Mouse (Mus musculus) liver, embryonic 12.5 days (tissue): ENCODE data around the gene Ms4a4a. TPM values are rescaled to one million over a fixed set of nuclear protein-coding genes. Genes with fewer than 3 reads are reported as not detected.

Source experiments
- ATAC-seq: fragments of 200-750 bp; cut with Nextera tagmentation; 2 replicates; pipeline ENCODE4 v1.8.0; 2017; ENCODE audit warnings: moderate number of reproducible peaks, mild to moderate bottlenecking, moderate library complexity
- H3K27ac ChIP-seq: fragments of 300-500 bp; sonication (generic); 2 replicates; pipeline ENCODE4 v1.5.1; 2016; ENCODE audit warnings: mild to moderate bottlenecking
- H3K27me3 ChIP-seq: fragments of 300-500 bp; sonication (generic); replicated peaks from 2 replicates; pipeline ENCODE4 v1.6.1; 2016; ENCODE audit warnings: mild to moderate bottlenecking, moderate library complexity
- H3K36me3 ChIP-seq: fragments of 300-500 bp; sonication (generic); 2 replicates; pipeline ENCODE4 v1.6.1; 2016; ENCODE audit warnings: mild to moderate bottlenecking, moderate library complexity
- H3K4me1 ChIP-seq: fragments of 300-500 bp; sonication (generic); 2 replicates; pipeline ENCODE4 v1.6.1; 2016
- H3K4me2 ChIP-seq: fragments of 300-500 bp; sonication (generic); 2 replicates; pipeline ENCODE4 v1.6.1; 2016; ENCODE audit warnings: mild to moderate bottlenecking, moderate library complexity
- H3K4me3 ChIP-seq: fragments of 300-500 bp; sonication (generic); 2 replicates; pipeline ENCODE4 v1.5.1; 2016; ENCODE audit warnings: mild to moderate bottlenecking, moderate library complexity
- H3K9ac ChIP-seq: fragments of 300-500 bp; sonication (generic); 2 replicates; pipeline ENCODE4 v1.6.1; 2016; ENCODE audit warnings: mild to moderate bottlenecking, moderate library complexity
- H3K9me3 ChIP-seq: fragments of 300-500 bp; sonication (generic); replicated peaks from 2 replicates; pipeline ENCODE4 v1.6.1; 2016; ENCODE audit warnings: mild to moderate bottlenecking, moderate library complexity
- WGBS: fragments of 180-500 bp; shearing (Covaris S2); methylation state at CpG from one replicate; pipeline ENCODE4 v1.1.7; 2016; ENCODE audit not compliant: insufficient replicate concordance; 5-methylcytosine and 5-hydroxymethylcytosine counted together
- polyA plus RNA-seq: library from polyadenylated mRNA; unstranded; fragments of >200 nt; fragmentation: Nextera tagmentation; extraction: Ambion mirVana; gene quantifications from 2 replicates; pipeline ENCODE4 v1.2.1, GENCODE M21; 2016

Ms4a4a gene
- 1.3 and 1.4 TPM in 2 replicates for polyA plus RNA-seq

- H3K9ac ChIP-seq: no peak within 1 kb of the TSS
- H3K4me3 ChIP-seq: no peak within 1 kb of the TSS
- no peaks in the 10 kb centered on the region for H3K4me1 ChIP-seq
- ATAC-seq: no peak
- WGBS: 74% methylated on average over 2 of the region's 2 CpGs
- no peaks in the 10 kb centered on the region for H3K9me3 ChIP-seq
- H3K4me2 ChIP-seq: no peak within 1 kb of the TSS
- H3K27me3 ChIP-seq: no peaks in the 10 kb centered on the region
- H3K27ac ChIP-seq: no peak within 1 kb of the TSS
- H3K36me3 ChIP-seq: no peaks in the 10 kb centered on the region
These were observed at the start of gene Ms4a4a for GRCm38 (mm10) chr19:11375273-11375672. TSS of gene Ms4a4a (plus strand) at chr19:11375523.

- no peak within 1 kb of the TSS for H3K4me2 ChIP-seq
- H3K9me3 ChIP-seq: no peaks in the 10 kb centered on the region
- H3K36me3 ChIP-seq: no peaks in the 10 kb centered on the region
- no peak for ATAC-seq
- WGBS: 53% methylated on average over 6 of the region's 6 CpGs
- no peaks in the 10 kb centered on the region for H3K27me3 ChIP-seq
- no peak within 1 kb of the TSS for H3K27ac ChIP-seq
- no peak within 1 kb of the TSS for H3K4me3 ChIP-seq
- H3K9ac ChIP-seq: no peak within 1 kb of the TSS
- no peaks in the 10 kb centered on the region for H3K4me1 ChIP-seq
These were observed 39.4 kb upstream of the Ms4a4a start, which contains the start of gene Ms4a7 for GRCm38 (mm10) chr19:11335932-11336331. TSS of gene Ms4a7 (minus strand) at chr19:11336146.

DNA sequence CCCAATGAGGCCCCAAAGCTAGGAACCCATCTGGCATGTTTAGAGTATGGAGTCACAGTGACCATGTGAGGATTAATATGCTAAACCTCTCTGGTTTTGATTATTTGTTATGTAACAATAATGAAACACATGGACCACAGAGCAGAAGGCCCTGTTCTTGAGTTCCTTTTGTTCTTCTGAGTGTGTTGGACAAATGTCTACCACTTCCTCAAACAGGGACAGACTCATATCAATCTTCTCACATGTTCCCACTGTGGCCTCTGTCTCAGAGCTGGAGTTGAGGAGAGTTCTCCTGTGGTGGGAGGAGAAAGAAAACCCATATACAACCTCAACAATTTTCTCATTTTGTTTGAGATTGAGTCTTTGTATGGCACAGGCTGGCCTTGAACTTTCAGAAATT lies 32.2 kb upstream of the Ms4a4a start:
- no peaks in the 10 kb centered on the region for H3K4me1 ChIP-seq
- H3K9ac ChIP-seq: no peak overlapping the region
- no peaks in the 10 kb centered on the region for H3K36me3 ChIP-seq
- no peaks in the 10 kb centered on the region for H3K9me3 ChIP-seq
- H3K4me2 ChIP-seq: no peak overlapping the region
- H3K4me3 ChIP-seq: no peak overlapping the region
- ATAC-seq: no peak
- H3K27ac ChIP-seq: no peak overlapping the region
- no peaks in the 10 kb centered on the region for H3K27me3 ChIP-seq

DNA sequence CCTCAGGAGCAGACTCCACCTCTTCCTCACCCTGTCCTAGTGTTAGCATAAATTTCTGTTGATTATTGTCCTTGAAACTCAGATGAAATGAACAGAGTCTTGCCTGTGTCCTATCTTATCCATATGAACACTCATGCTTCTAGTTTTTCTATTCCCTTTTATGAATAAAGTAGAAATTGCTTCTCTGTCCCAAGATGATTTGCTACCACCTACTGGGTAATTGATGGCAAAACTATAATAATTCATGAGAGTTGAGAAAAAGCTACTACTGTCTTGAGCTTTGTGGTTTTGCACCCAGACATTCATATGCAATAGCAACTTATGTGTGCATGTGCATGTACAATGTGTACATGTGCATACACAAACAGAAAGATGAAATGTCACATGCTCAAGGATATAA lies 31.3 kb upstream of the Ms4a4a start:
- Histone ChIP-seq H3K27ac (no peak overlapping the region), H3K36me3 (no peaks in the 10 kb centered on the region), H3K4me1 (no peaks in the 10 kb centered on the region), H3K9me3 (no peaks in the 10 kb centered on the region), H3K9ac (no peak overlapping the region), H3K27me3 (no peaks in the 10 kb centered on the region), H3K4me2 (no peak overlapping the region), H3K4me3 (no peak overlapping the region)
- ATAC-seq: no peak

- H3K4me1 ChIP-seq: no peaks in the 10 kb centered on the region
- no peaks in the 10 kb centered on the region for H3K9me3 ChIP-seq
- no peak overlapping the region for H3K27ac ChIP-seq
- no peak overlapping the region for H3K4me3 ChIP-seq
- no peaks in the 10 kb centered on the region for H3K36me3 ChIP-seq
- H3K4me2 ChIP-seq: no peak overlapping the region
- no peaks in the 10 kb centered on the region for H3K27me3 ChIP-seq
- no peak for ATAC-seq
- 40% methylated on average over 7 of the region's 7 CpGs for WGBS
- no peak overlapping the region for H3K9ac ChIP-seq
These were observed 25.4 kb upstream of the Ms4a4a start for GRCm38 (mm10) chr19:11349698-11350481.

DNA sequence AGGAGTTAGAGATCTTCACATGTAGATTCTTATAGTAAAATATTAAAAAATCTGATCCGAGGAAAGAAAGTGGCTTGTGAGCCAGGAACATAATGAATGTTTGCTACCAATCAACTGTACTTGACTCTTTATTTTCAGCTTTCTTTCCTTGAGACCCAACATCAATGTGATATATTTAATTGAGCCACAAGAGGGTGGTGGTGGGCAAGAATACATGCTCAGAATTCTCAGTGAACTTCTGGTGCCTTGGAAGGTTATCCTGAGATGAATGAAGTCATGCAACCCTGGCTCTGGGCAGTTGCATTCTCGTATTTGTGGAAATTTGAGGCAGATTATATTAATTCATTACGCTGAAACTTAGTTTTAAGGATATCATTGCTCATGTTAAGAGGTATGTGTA lies 23.4 kb upstream of the Ms4a4a start:
- no peak overlapping the region for H3K4me2 ChIP-seq
- no peak overlapping the region for H3K4me3 ChIP-seq
- H3K9me3 ChIP-seq: no peaks in the 10 kb centered on the region
- 27% methylated on average over 3 of the region's 3 CpGs for WGBS
- ATAC-seq: no peak
- H3K4me1 ChIP-seq: no peaks in the 10 kb centered on the region
- no peaks in the 10 kb centered on the region for H3K27me3 ChIP-seq
- H3K36me3 ChIP-seq: no peaks in the 10 kb centered on the region
- no peak overlapping the region for H3K9ac ChIP-seq
- H3K27ac ChIP-seq: no peak overlapping the region

GRCm38 (mm10) chr19:11355730-11356129 lies 19.6 kb upstream of the Ms4a4a start:
- H3K9ac ChIP-seq: no peak overlapping the region
- 52% methylated on average over 7 of the region's 7 CpGs for WGBS
- no peak for ATAC-seq

DNA sequence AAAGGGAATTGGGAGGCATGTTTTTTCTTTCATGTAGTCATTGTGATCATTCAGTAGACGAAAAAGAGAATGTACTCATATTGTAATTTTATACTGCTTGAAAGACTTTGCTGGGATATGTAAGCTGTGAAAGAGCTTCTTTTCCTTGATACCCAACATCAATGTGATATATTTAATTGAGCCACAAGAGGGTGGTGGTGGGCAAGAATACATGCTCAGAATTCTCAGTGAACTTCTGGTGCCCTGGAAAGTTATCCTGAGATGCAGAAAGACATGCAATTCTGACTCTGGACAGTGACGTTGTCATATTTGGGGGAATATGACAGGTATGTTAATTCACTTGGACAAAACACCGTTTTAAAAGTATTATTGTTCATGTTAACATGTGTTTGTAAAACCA lies 15.2 kb upstream of the Ms4a4a start:
- H3K4me1 ChIP-seq: no peaks in the 10 kb centered on the region
- no peak overlapping the region for H3K9ac ChIP-seq
- no peak overlapping the region for H3K4me2 ChIP-seq
- H3K27me3 ChIP-seq: no peaks in the 10 kb centered on the region
- no peak overlapping the region for H3K27ac ChIP-seq
- WGBS: 39% methylated on average over 3 of the region's 3 CpGs
- H3K4me3 ChIP-seq: no peak overlapping the region
- no peaks in the 10 kb centered on the region for H3K9me3 ChIP-seq
- no peaks in the 10 kb centered on the region for H3K36me3 ChIP-seq
- ATAC-seq: no peak

More at GRCm38 (mm10) chr19:11355730-11356129, 19.6 kb upstream of the Ms4a4a start:
- Histone ChIP-seq H3K4me1 (no peaks in the 10 kb centered on the region), H3K4me2 (no peak overlapping the region), H3K27me3 (no peaks in the 10 kb centered on the region), H3K27ac (no peak overlapping the region), H3K36me3 (no peaks in the 10 kb centered on the region), H3K4me3 (no peak overlapping the region), H3K9me3 (no peaks in the 10 kb centered on the region)

DNA sequence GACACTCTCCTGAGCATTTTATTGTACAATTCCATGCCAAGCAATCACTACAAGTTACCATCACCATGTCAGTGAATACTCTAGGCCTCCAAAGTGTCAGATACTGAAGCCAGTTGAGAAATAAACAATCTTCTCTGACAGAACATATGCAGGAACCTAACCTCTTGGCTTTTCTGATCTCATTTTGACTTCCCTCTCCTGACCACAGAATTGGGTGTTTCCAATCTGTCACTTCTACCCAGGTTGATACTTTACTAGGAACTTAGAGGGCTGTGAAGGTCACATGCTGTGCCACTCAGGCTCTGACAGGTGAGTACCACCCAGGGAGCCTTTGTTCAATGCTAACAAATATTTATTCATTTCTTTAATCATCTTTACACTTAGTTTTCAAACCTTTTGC lies 13.3 kb upstream of the Ms4a4a start:
- ATAC-seq: no peak
- Histone ChIP-seq H3K27ac (no peak overlapping the region), H3K27me3 (no peaks in the 10 kb centered on the region), H3K4me3 (no peak overlapping the region), H3K4me1 (no peaks in the 10 kb centered on the region), H3K4me2 (no peak overlapping the region), H3K9me3 (no peaks in the 10 kb centered on the region), H3K36me3 (no peaks in the 10 kb centered on the region), H3K9ac (no peak overlapping the region)

DNA sequence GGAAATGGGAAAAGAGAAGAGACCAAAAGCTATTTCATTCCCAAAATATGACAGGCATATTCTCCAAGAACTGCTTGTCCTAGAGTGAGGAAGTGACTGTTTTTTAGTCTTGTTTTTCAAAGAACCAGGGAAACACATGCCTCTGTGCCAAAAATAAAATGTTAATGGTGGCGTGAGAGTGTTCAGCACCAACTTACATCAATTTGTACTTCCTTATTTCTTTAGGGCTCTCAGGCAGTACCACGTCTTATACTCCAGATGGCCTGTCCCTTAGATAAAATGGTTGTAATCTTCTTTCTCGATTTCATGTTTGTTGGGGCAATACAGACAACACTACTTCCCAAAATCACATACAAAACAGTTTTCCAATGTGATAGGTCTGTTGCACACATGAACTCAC lies 7.0 kb upstream of the Ms4a4a start:
- no peak for ATAC-seq

GRCm38 (mm10) chr19:11371181-11371580 lies 4.1 kb upstream of the Ms4a4a start:
- no peaks in the 10 kb centered on the region for H3K4me1 ChIP-seq
- no peak overlapping the region for H3K27ac ChIP-seq
- no peak overlapping the region for H3K4me2 ChIP-seq
- no peak overlapping the region for H3K9ac ChIP-seq
- H3K27me3 ChIP-seq: no peaks in the 10 kb centered on the region
- no peaks in the 10 kb centered on the region for H3K9me3 ChIP-seq
- ATAC-seq: no peak
- no peak overlapping the region for H3K4me3 ChIP-seq
- H3K36me3 ChIP-seq: no peaks in the 10 kb centered on the region

More for the DNA sequence above, 7.0 kb upstream of the Ms4a4a start:
- Histone ChIP-seq H3K4me1 (no peaks in the 10 kb centered on the region), H3K4me3 (no peak overlapping the region), H3K9ac (no peak overlapping the region), H3K36me3 (no peaks in the 10 kb centered on the region), H3K27ac (no peak overlapping the region), H3K4me2 (no peak overlapping the region), H3K9me3 (no peaks in the 10 kb centered on the region), H3K27me3 (no peaks in the 10 kb centered on the region)
- 52% methylated on average over 3 of the region's 3 CpGs for WGBS

GRCm38 (mm10) chr19:11376399-11376798 lies 1.1 kb downstream of the Ms4a4a start:
- H3K9ac ChIP-seq: no peak overlapping the region
- no peaks in the 10 kb centered on the region for H3K36me3 ChIP-seq
- H3K4me2 ChIP-seq: no peak overlapping the region
- no peaks in the 10 kb centered on the region for H3K9me3 ChIP-seq
- H3K4me3 ChIP-seq: no peak overlapping the region
- ATAC-seq: no peak
- no peak overlapping the region for H3K27ac ChIP-seq
- H3K27me3 ChIP-seq: no peaks in the 10 kb centered on the region
- WGBS: 42% methylated on average over 2 of the region's 2 CpGs
- no peaks in the 10 kb centered on the region for H3K4me1 ChIP-seq

GRCm38 (mm10) chr19:11387109-11387508 lies 11.8 kb downstream of the Ms4a4a start:
- no peaks in the 10 kb centered on the region for H3K36me3 ChIP-seq
- WGBS: 61% methylated on average over 2 of the region's 2 CpGs
- H3K27ac ChIP-seq: no peak overlapping the region
- H3K4me1 ChIP-seq: no peaks in the 10 kb centered on the region
- no peak overlapping the region for H3K4me3 ChIP-seq
- ATAC-seq: no peak
- H3K4me2 ChIP-seq: no peak overlapping the region
- H3K27me3 ChIP-seq: no peaks in the 10 kb centered on the region
- no peak overlapping the region for H3K9ac ChIP-seq
- no peaks in the 10 kb centered on the region for H3K9me3 ChIP-seq
